11 mouse cellular contexts compared by ENCODE assay signal in genomic region chr11:74623693-74624092, GRCm38 (mm10). TPM values are rescaled to one million over a fixed set of nuclear protein-coding genes. Genes with fewer than 3 reads are reported as not detected.
DNase-seq lines count a peak whose midpoint lies in the region; ATAC-seq and TF ChIP-seq lines count a peak whose summit lies in the region.
"Had no signal": no experiment of that assay in that cellular context is flagged by ENCODE, and none has a peak within 500 bp of the region (broad histone marks: within the 10 kb centered on the region; RNA-seq: fewer than 3 reads in every experiment).

No protein-coding gene starts in this region.

- no peak overlapping the region for H3K27ac ChIP-seq in kidney, adult 2 months (ENCODE audit: insufficient read depth, low read depth, low read length)
- no peak overlapping the region for H3K27ac ChIP-seq in kidney, embryonic 14.5 days (ENCODE audit: low read depth, low read length)
- H3K27ac ChIP-seq in liver, embryonic 15.5 days (replicated peaks): peak overlapping the region; percentile 95
- H3K27ac ChIP-seq in forebrain, embryonic 16.5 days (ENCODE audit: low read length): no peak overlapping the region
- H3K27ac ChIP-seq: embryonic facial prominence, embryonic 13.5 days; neural tube, embryonic 13.5 days had no signal

- no peak overlapping the region for H3K9ac ChIP-seq in kidney, embryonic 14.5 days (ENCODE audit: low read depth, low read length)
- no peak overlapping the region for H3K9ac ChIP-seq in liver, embryonic 15.5 days
- no peak overlapping the region for H3K9ac ChIP-seq in forebrain, embryonic 16.5 days (replicated peaks; ENCODE audit: low read depth, low read length)
- H3K9ac ChIP-seq: embryonic facial prominence, embryonic 13.5 days; neural tube, embryonic 13.5 days had no signal

- no peak for ATAC-seq in kidney, embryonic 14.5 days (ENCODE audit: low FRiP score, low TSS enrichment)
- ATAC-seq in liver, embryonic 15.5 days (ENCODE audit: insufficient read depth): no peak
- ATAC-seq in forebrain, embryonic 16.5 days: no peak

- no peaks in the 10 kb centered on the region for H3K4me1 ChIP-seq in kidney, adult 2 months (ENCODE audit: control insufficient read depth, insufficient read depth, low read length)
- peaks cover 7% of the 10 kb centered on the region; the same call in 1 of the 2 replicates for H3K4me1 ChIP-seq in kidney, embryonic 14.5 days (ENCODE audit: control insufficient read depth, insufficient read depth, low read length)
- H3K4me1 ChIP-seq in liver, embryonic 15.5 days (replicated peaks): peaks cover 62% of the 10 kb centered on the region
- H3K4me1 ChIP-seq in forebrain, embryonic 16.5 days (replicated peaks; ENCODE audit: control insufficient read depth, insufficient read depth, low read length): peaks cover 7% of the 10 kb centered on the region

- H3K9me3 ChIP-seq in kidney, embryonic 14.5 days (ENCODE audit: control insufficient read depth, low read length): no peaks in the 10 kb centered on the region
- H3K9me3 ChIP-seq in liver, embryonic 15.5 days (replicated peaks): no peaks in the 10 kb centered on the region
- no peaks in the 10 kb centered on the region for H3K9me3 ChIP-seq in forebrain, embryonic 16.5 days (ENCODE audit: control insufficient read depth, low read length)
- H3K9me3 ChIP-seq: embryonic facial prominence, embryonic 13.5 days; neural tube, embryonic 13.5 days had no signal

- 52% methylated on average over 6 of the region's 6 CpGs for WGBS in kidney, adult 2 months
- WGBS in kidney, embryonic 14.5 days: 74% methylated on average over 6 of the region's 6 CpGs
- 72% methylated on average over 6 of the region's 6 CpGs for WGBS in liver, embryonic 15.5 days (ENCODE audit: insufficient replicate concordance)
- WGBS in forebrain, embryonic 16.5 days: 70% methylated on average over 6 of the region's 6 CpGs

- no peak for TF ChIP-seq CTCF in kidney, adult 2 months (conservative IDR thresholded peaks at IDR 0.05; ENCODE audit: insufficient read depth, insufficient read length, low read depth, low read length)

- no peaks in the 10 kb centered on the region for H3K36me3 ChIP-seq in kidney, adult 2 months (ENCODE audit: control insufficient read depth, insufficient read depth, low read length)
- no peaks in the 10 kb centered on the region for H3K36me3 ChIP-seq in kidney, embryonic 14.5 days (ENCODE audit: control insufficient read depth, insufficient read depth, low read length)
- peaks cover 46% of the 10 kb centered on the region for H3K36me3 ChIP-seq in liver, embryonic 15.5 days (replicated peaks)
- H3K36me3 ChIP-seq in forebrain, embryonic 16.5 days (ENCODE audit: control insufficient read depth, insufficient read depth): no peaks in the 10 kb centered on the region
- H3K36me3 ChIP-seq: embryonic facial prominence, embryonic 13.5 days had no signal

- DNase-seq in kidney, adult 2 months: peak; percentile 89
- peak; percentile 57 for DNase-seq in adrenal gland, postnatal 25 days
- DNase-seq in kidney, adult 8-10 months: peak; percentile 69 to 87
- no peak for DNase-seq in heart, adult 11 months
- DNase-seq: lung, postnatal 10 days; midbrain, embryonic 14.5 days had no signal

- no peak overlapping the region for H3K4me2 ChIP-seq in kidney, embryonic 14.5 days (replicated peaks; ENCODE audit: low read depth, low read length)
- peak overlapping the region; percentile 84 for H3K4me2 ChIP-seq in liver, embryonic 15.5 days
- H3K4me2 ChIP-seq in forebrain, embryonic 16.5 days (ENCODE audit: low read length): no peak overlapping the region
- H3K4me2 ChIP-seq: embryonic facial prominence, embryonic 13.5 days; neural tube, embryonic 13.5 days had no signal

- TF ChIP-seq POLR2A in kidney, adult 2 months (IDR thresholded peaks at IDR 0.05; ENCODE audit: low read depth, low read length): no peak

- no peak overlapping the region for H3K4me3 ChIP-seq in kidney, adult 2 months (ENCODE audit: insufficient read depth, low read depth, low read length)
- H3K4me3 ChIP-seq in kidney, embryonic 14.5 days (ENCODE audit: low read length): no peak overlapping the region
- H3K4me3 ChIP-seq in liver, embryonic 15.5 days (replicated peaks): no peak overlapping the region
- no peak overlapping the region for H3K4me3 ChIP-seq in forebrain, embryonic 16.5 days (replicated peaks; ENCODE audit: low read length)
- H3K4me3 ChIP-seq: embryonic facial prominence, embryonic 13.5 days; neural tube, embryonic 13.5 days had no signal

- no peaks in the 10 kb centered on the region; the same call in 1 of the 2 replicates for H3K27me3 ChIP-seq in kidney, adult 2 months (replicated peaks; ENCODE audit: control insufficient read depth, insufficient read depth, low read length)
- peaks cover 15% of the 10 kb centered on the region for H3K27me3 ChIP-seq in kidney, embryonic 14.5 days (ENCODE audit: control insufficient read depth, insufficient read depth, low read length)
- H3K27me3 ChIP-seq in liver, embryonic 15.5 days: peaks cover 20% of the 10 kb centered on the region
- H3K27me3 ChIP-seq in forebrain, embryonic 16.5 days (replicated peaks; ENCODE audit: control insufficient read depth, insufficient read depth, low read length): peaks cover 12% of the 10 kb centered on the region

RNA-seq across cellular contexts. Expression of gene Ccdc92b, which starts 4.3 kb away (rescaled TPM):
- 0.13 and 0.18 TPM in 2 replicates for polyA plus RNA-seq in kidney, adult 2 months (2012; rRNA removed)
- 0.12 and 0.19 TPM in 2 replicates for polyA plus RNA-seq in kidney, embryonic 14.5 days (2014; fragmentation: Nextera tagmentation; extraction: Ambion mirVana)
- total RNA-seq in adrenal gland, postnatal 25 days (2021): 3.3 and 4.1 TPM in 2 replicates
- 13.7 and 17.7 TPM in 2 replicates for polyA plus RNA-seq in liver, embryonic 15.5 days (2015; fragmentation: Nextera tagmentation; extraction: Ambion mirVana)
- 3.1 and 3.4 TPM in 2 replicates for polyA plus RNA-seq in forebrain, embryonic 16.5 days (2015; fragmentation: Nextera tagmentation; extraction: Ambion mirVana)

RNA-seq across cellular contexts. Expression of gene Rap1gap2, which starts 13.0 kb away (rescaled TPM):
- 24.9 and 29.4 TPM in 2 replicates for polyA plus RNA-seq in kidney, adult 2 months (2012; rRNA removed)
- polyA plus RNA-seq in kidney, embryonic 14.5 days (2014; fragmentation: Nextera tagmentation; extraction: Ambion mirVana): 4.1 and 5.0 TPM in 2 replicates
- 5.9 and 11.5 TPM in 2 replicates for total RNA-seq in adrenal gland, postnatal 25 days (2021)
- polyA plus RNA-seq in liver, embryonic 15.5 days (2015; fragmentation: Nextera tagmentation; extraction: Ambion mirVana): 0.76 and 0.81 TPM in 2 replicates
- polyA plus RNA-seq in forebrain, embryonic 16.5 days (2015; fragmentation: Nextera tagmentation; extraction: Ambion mirVana): 10.7 and 12.9 TPM in 2 replicates

RNA-seq across cellular contexts. Expression of gene Cluh, which starts 25.6 kb away (rescaled TPM):
- polyA plus RNA-seq in kidney, adult 2 months (2012; rRNA removed): 115 and 119 TPM in 2 replicates
- 15.2 and 28.2 TPM in 2 replicates for polyA plus RNA-seq in kidney, embryonic 14.5 days (2014; fragmentation: Nextera tagmentation; extraction: Ambion mirVana)
- total RNA-seq in adrenal gland, postnatal 25 days (2021): 191 and 212 TPM in 2 replicates
- 27.9 and 34.5 TPM in 2 replicates for polyA plus RNA-seq in liver, embryonic 15.5 days (2015; fragmentation: Nextera tagmentation; extraction: Ambion mirVana)
- polyA plus RNA-seq in forebrain, embryonic 16.5 days (2015; fragmentation: Nextera tagmentation; extraction: Ambion mirVana): 13.7 and 15.2 TPM in 2 replicates
